Mouse (Mus musculus) heart, embryonic 15.5 days (tissue): ENCODE results near the gene Cst8. TPM values are rescaled to one million over a fixed set of nuclear protein-coding genes. Genes with fewer than 3 reads are reported as not detected.

Source experiments
- ATAC-seq: fragments of 200-750 bp; cut with Nextera tagmentation; replicated peaks from 2 replicates; pipeline ENCODE4 v1.8.0; 2017; ENCODE audit warnings: low read depth, moderate TSS enrichment; ENCODE audit not compliant: insufficient number of reproducible peaks, insufficient read depth, low FRiP score
- H3K27ac ChIP-seq: fragments of 300-500 bp; sonication (generic); 2 replicates; pipeline ENCODE4 v1.5.1; 2015; ENCODE audit warnings: mild to moderate bottlenecking, inconsistent platforms
- H3K27me3 ChIP-seq: fragments of 300-500 bp; sonication (generic); 2 replicates; pipeline ENCODE4 v1.6.1; 2015; ENCODE audit warnings: inconsistent platforms
- H3K36me3 ChIP-seq: fragments of 300-500 bp; sonication (generic); 2 replicates; pipeline ENCODE4 v1.6.1; 2015; ENCODE audit warnings: mild to moderate bottlenecking, inconsistent platforms
- H3K4me1 ChIP-seq: fragments of 300-500 bp; sonication (generic); replicated peaks from 2 replicates; pipeline ENCODE4 v1.6.1; 2015; ENCODE audit warnings: inconsistent platforms
- H3K4me2 ChIP-seq: fragments of 300-500 bp; sonication (generic); 2 replicates; pipeline ENCODE4 v1.6.1; 2015; ENCODE audit warnings: inconsistent platforms, mild to moderate bottlenecking, moderate library complexity
- H3K4me3 ChIP-seq: fragments of 300-500 bp; sonication (generic); 2 replicates; pipeline ENCODE4 v1.5.1; 2015; ENCODE audit warnings: mild to moderate bottlenecking, inconsistent platforms
- H3K9ac ChIP-seq: fragments of 300-500 bp; sonication (generic); 2 replicates; pipeline ENCODE4 v1.6.1; 2015; ENCODE audit warnings: mild to moderate bottlenecking, inconsistent platforms
- H3K9me3 ChIP-seq: fragments of 300-500 bp; sonication (generic); replicated peaks from 2 replicates; pipeline ENCODE4 v1.6.1; 2016; ENCODE audit warnings: inconsistent platforms
- WGBS: fragments of 180-500 bp; shearing (Covaris S2); methylation state at CpG from one replicate; pipeline ENCODE4 v1.1.7; 2015; ENCODE audit warnings: mixed read lengths; 5-methylcytosine and 5-hydroxymethylcytosine counted together
- polyA plus RNA-seq: library from polyadenylated mRNA; unstranded; fragments of >200 nt; fragmentation: Nextera tagmentation; extraction: Ambion mirVana; gene quantifications from 2 replicates; pipeline ENCODE4 v1.2.1, GENCODE M21; 2015

The Cst8 gene
- polyA plus RNA-seq, 1 experiment from 2014 or later, result not detected

DNA sequence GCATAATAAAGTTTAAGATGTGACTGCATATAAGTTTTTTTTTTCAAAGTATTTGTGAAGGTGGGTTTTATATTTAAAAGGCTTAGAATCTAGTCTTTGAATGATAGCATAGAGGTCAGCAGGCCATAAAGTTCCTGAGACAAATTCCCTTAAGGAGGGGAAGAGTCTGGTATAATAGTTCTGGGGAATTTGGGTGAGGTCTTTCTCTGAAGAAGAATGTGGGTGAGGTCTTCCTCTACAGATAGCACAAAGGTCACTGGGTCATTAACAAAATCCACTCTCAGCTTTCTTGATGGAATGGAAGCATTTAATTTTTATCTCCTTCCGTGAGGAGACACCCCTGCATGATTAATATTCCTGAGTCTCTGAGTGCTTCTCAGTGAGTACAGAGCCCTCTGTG lies 27.4 kb downstream of the Cst8 start:
- H3K27me3 ChIP-seq, result no peaks in the 10 kb centered on the region
- 46% methylated on average over 1 of the region's 1 CpGs for WGBS

DNA sequence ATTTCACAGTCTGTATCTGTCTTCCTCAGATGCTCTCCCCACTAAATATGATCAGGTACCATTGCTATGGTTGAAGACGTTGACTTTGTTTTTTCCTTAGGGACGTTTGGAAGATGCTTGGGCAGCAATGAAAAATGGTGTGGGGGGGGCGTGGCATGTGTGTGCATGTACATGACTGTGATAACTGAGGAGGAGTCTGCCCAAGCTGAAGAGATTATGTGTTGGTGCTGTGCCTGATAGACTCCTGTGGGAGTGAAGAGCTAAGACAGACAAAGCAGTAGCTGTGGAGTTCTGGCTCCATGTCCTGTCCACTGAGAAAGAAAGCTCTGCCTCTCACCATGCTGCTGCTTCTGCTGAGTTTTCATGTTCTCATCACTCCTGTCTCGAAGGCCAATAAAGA lies 36.3 kb downstream of the Cst8 start, which contains the start of gene Cst9:
TSS of gene Cst9 (plus strand) at position 236 of the 400 bp plus-strand sequence.
- no peak for ATAC-seq

More for the DNA sequence above, 27.4 kb downstream of the Cst8 start:
- Histone ChIP-seq H3K36me3 (no peaks in the 10 kb centered on the region), H3K27ac (no peak overlapping the region), H3K4me3 (no peak overlapping the region), H3K4me1 (no peaks in the 10 kb centered on the region), H3K4me2 (no peak overlapping the region), H3K9me3 (no peaks in the 10 kb centered on the region), H3K9ac (no peak overlapping the region)
- ATAC-seq, result no peak

DNA sequence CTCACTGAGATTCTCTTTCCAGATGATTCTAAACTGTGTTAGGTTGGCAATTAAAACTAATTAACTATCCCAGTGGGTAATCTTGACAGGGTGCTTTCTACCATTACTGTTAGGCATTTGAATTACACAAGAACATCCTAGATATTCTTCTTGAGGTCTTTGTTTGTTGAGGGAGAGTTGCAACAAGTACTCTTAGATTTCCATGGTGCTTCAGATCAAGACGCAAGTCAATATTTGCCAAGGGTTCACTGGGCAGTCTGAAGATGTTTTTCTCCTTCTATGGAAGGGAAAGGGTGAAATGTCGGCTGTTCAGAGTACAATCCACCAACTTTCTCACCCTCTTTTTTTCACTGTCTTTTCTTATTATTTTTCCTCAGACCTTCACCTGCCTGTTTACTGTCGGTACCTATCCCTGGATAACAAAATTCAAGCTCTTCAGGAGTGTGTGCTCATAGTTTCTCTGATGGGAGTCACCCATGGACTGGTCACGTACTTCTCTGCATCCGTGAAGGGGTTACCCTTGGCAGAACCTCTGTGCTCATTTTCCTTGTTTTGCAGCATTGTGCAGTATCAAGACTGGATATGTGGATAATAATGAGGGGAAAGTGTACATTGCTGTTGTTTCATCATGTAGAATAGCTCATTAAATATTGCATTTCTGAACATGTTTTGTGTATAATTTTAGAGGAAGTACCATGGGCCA lies 39.6 kb downstream of the Cst8 start:
- no peaks in the 10 kb centered on the region for H3K4me1 ChIP-seq
- no peak overlapping the region for H3K27ac ChIP-seq
- no peak overlapping the region for H3K4me3 ChIP-seq
- no peaks in the 10 kb centered on the region for H3K9me3 ChIP-seq
- no peak overlapping the region for H3K9ac ChIP-seq
- ATAC-seq, result no peak
- no peaks in the 10 kb centered on the region for H3K27me3 ChIP-seq
- 73% methylated on average over 5 of the region's 5 CpGs for WGBS
- no peaks in the 10 kb centered on the region for H3K36me3 ChIP-seq
- H3K4me2 ChIP-seq, result no peak overlapping the region

More for the DNA sequence above, 36.3 kb downstream of the Cst8 start, which contains the start of gene Cst9:
- no peaks in the 10 kb centered on the region for H3K36me3 ChIP-seq
- H3K9ac ChIP-seq, result no peak within 1 kb of the TSS
- no peak within 1 kb of the TSS for H3K4me3 ChIP-seq
- no peaks in the 10 kb centered on the region for H3K27me3 ChIP-seq
- H3K4me1 ChIP-seq, result no peaks in the 10 kb centered on the region
- no peak within 1 kb of the TSS for H3K4me2 ChIP-seq
- no peak within 1 kb of the TSS for H3K27ac ChIP-seq
- WGBS, result 57% methylated on average over 4 of the region's 4 CpGs
- no peaks in the 10 kb centered on the region for H3K9me3 ChIP-seq

DNA sequence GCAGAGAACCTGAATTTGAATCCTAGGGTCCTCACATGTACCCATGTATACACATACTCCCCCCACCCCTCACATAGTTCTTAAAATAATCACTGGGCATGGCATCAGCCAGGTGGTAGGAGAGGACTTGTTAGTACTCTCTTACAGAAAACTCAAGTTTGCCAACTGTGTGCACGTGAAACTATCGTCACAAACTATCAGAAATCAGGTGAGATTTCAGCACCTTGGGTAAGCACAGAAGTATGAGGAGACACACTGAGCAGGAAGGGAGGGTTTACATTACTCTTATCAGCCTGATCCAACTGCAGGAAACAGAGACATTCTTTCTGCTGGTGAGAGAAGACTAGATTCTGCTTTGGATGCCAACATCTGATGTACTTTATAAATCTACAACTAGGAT lies 40.6 kb downstream of the Cst8 start:
- no peaks in the 10 kb centered on the region for H3K27me3 ChIP-seq
- H3K4me2 ChIP-seq, result no peak overlapping the region
- no peak for ATAC-seq
- H3K27ac ChIP-seq, result no peak overlapping the region
- H3K36me3 ChIP-seq, result no peaks in the 10 kb centered on the region
- 31% methylated on average over 2 of the region's 2 CpGs for WGBS
- H3K4me3 ChIP-seq, result no peak overlapping the region
- H3K4me1 ChIP-seq, result no peaks in the 10 kb centered on the region
- no peaks in the 10 kb centered on the region for H3K9me3 ChIP-seq
- H3K9ac ChIP-seq, result no peak overlapping the region

DNA sequence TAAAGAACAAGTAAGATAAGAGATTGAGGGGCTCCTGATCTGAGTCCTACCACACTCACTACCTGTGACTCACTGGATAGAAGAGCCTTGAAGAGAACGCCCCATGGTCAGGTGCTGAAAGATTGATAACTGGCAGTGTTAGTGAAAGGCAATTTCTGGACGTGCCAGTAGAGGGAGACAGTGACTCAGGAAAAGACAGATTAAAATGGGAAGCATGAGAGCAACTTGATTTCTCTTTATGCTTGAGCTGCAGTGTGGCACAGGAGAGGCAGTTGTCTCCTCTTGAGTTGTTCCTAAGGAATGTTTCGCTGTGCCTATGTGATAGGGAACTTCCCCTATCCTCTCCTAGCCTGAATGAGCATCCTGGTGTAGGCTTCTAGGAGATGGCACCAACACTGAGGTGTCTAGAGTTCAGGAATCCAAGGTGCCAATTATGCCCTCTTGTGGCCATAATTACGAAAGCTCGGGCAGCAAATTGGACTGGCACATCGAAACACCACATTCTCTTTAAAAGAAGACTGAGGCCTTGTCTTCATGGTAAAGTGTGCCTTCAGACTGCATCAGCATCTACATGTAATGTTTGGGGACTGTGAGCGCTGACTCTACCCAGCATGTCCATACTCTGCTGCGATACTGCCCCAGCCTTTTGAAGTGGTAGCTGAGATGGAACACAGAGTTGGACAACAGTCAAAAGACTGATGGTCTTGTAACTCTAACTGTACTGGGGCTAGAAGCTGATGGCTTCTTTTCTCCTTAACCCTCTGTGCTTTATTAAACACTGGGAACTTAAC lies 52.7 kb downstream of the Cst8 start:
- Histone ChIP-seq H3K4me2 (peak overlapping the region; percentile 39; the same call in 1 of the 2 replicates), H3K4me3 (no peak overlapping the region), H3K36me3 (no peaks in the 10 kb centered on the region), H3K9me3 (no peaks in the 10 kb centered on the region), H3K27me3 (no peaks in the 10 kb centered on the region), H3K4me1 (peaks cover under 1% of the 10 kb centered on the region), H3K9ac (no peak overlapping the region), H3K27ac (no peak overlapping the region)
- peak; percentile 39; the same call in 1 of the 2 replicates for ATAC-seq
- WGBS, result 39% methylated on average over 8 of the region's 8 CpGs

Other genes starting within 250 kb of the Cst8 start
- 41.0 and 50.5 TPM in 2 replicates for gene Nxt1, start 126.2 kb upstream of the Cst8 start, polyA plus RNA-seq
- 14.3 and 15.1 TPM in 2 replicates for gene Gzf1, start 117.8 kb upstream of the Cst8 start, polyA plus RNA-seq
- gene Napb, start 66.3 kb upstream of the Cst8 start, polyA plus RNA-seq, result 2.5 and 3.3 TPM in 2 replicates
- gene Cstl1, start 48.4 kb upstream of the Cst8 start, polyA plus RNA-seq, result not detected in 2 replicates
- gene Cst11, start 27.3 kb upstream of the Cst8 start, polyA plus RNA-seq, result not detected in 2 replicates
- not detected in 2 replicates for gene 8030411F24Rik, start 16.8 kb upstream of the Cst8 start, polyA plus RNA-seq
- gene Cst12, start 9.4 kb upstream of the Cst8 start, polyA plus RNA-seq, result not detected in 2 replicates
- gene Cst13, start 21.3 kb downstream of the Cst8 start, polyA plus RNA-seq, result not detected in 2 replicates
- gene Cst9, start 36.4 kb downstream of the Cst8 start, polyA plus RNA-seq, result 2.9 and 5.3 TPM in 2 replicates
- 0.49 and 0.53 TPM in 2 replicates for gene 9230104L09Rik, start 66.3 kb downstream of the Cst8 start, polyA plus RNA-seq
- gene Cst3, start 76.9 kb downstream of the Cst8 start, polyA plus RNA-seq, result 654 and 710 TPM in 2 replicates
- gene Gm1330, start 204.5 kb downstream of the Cst8 start, polyA plus RNA-seq, result not detected in 2 replicates
- gene Gm10750, start 218.5 kb downstream of the Cst8 start, polyA plus RNA-seq, result not detected in 2 replicates